Mouse (Mus musculus): ENCODE measurements at regions not wholly inside any gene's neighbourhood (a gene's known extent, or its start where the extent isn't known, plus 50 kb on each side); places are given as distances from the start of the nearest gene placed in this dataset.

- 90% methylated on average over 6 of the region's 6 CpGs for WGBS
- H3K36me3 ChIP-seq (ENCODE audit: control insufficient read depth, insufficient read depth, low read length): no peaks in the 10 kb centered on the region
- no peak for DNase-seq (ENCODE audit: low spot score)
- H3K9ac ChIP-seq (ENCODE audit: low read depth, low read length): no peak overlapping the region
- no peak for ATAC-seq (ENCODE audit: low FRiP score)
- no peak overlapping the region for H3K4me3 ChIP-seq (ENCODE audit: low read depth, low read length)
- no peak overlapping the region for H3K4me2 ChIP-seq (replicated peaks; ENCODE audit: low read depth, low read length)
- no peaks in the 10 kb centered on the region for H3K27me3 ChIP-seq (ENCODE audit: control insufficient read depth, insufficient read depth, low read length)
- no peaks in the 10 kb centered on the region for H3K9me3 ChIP-seq (ENCODE audit: control insufficient read depth, low read length)
- no peaks in the 10 kb centered on the region for H3K4me1 ChIP-seq (replicated peaks; ENCODE audit: control insufficient read depth, insufficient read depth, low read length)
- H3K27ac ChIP-seq (ENCODE audit: low read depth, low read length): no peak overlapping the region
These were observed 57.8 kb upstream of the Gm10181 start for GRCm38 (mm10) chr9:25031466-25031865.
